Mouse (Mus musculus): ENCODE results near the gene Wdr5b.
A peak's percentile ranks its signal among the peaks of the same experiment; 100 is the strongest.

GRCm38 (mm10) chr16:36089065-36089464 lies 48.1 kb downstream of the Wdr5b start:
- no peak for TF ChIP-seq EP300 (IDR thresholded peaks at IDR 0.05; ENCODE audit: low read length)
- TF ChIP-seq POLR2A (IDR thresholded peaks at IDR 0.05; ENCODE audit: low read depth, low read length), result no peak
- TF ChIP-seq HCFC1 (IDR thresholded peaks at IDR 0.05; ENCODE audit: low read depth, low read length), result no peak
- TF ChIP-seq CTCF (conservative IDR thresholded peaks at IDR 0.05 in 1 of 2, IDR thresholded peaks at IDR 0.05 in 1 of 2; ENCODE audit: low read depth in 2 of 2, low read length in 2 of 2), result no peak
- no peak for TF ChIP-seq MAZ (IDR thresholded peaks at IDR 0.05; ENCODE audit: low read depth, low read length)
- TF ChIP-seq CHD1 (IDR thresholded peaks at IDR 0.05; ENCODE audit: low read depth, low read length), result no peak
- TF ChIP-seq ZNF384 (IDR thresholded peaks at IDR 0.05; ENCODE audit: low read depth, low read length), result no peak
- TF ChIP-seq TBP (conservative IDR thresholded peaks at IDR 0.05; ENCODE audit: low read depth, low read length), result no peak
- no peak for TF ChIP-seq CHD2 (IDR thresholded peaks at IDR 0.05; ENCODE audit: low read length)
- 0 out of 2 replicates have a peak, but pooled peaks have one; percentile 28 for TF ChIP-seq POLR2AphosphoS2 (IDR thresholded peaks at IDR 0.05; ENCODE audit: low read depth, low read length)

Data from CH12.LX (cell line).